In genomic region chr12:110591260-110591883, GRCm38 (mm10) we compare ENCODE assay signal across 8 mouse cellular contexts. TPM values are rescaled to one million over a fixed set of nuclear protein-coding genes. Genes with fewer than 3 reads are reported as not detected.
DNase-seq lines count a peak whose midpoint lies in the region; ATAC-seq and TF ChIP-seq lines count a peak whose summit lies in the region.

No protein-coding gene starts in this region.

- peak; percentile 96 for ATAC-seq in embryonic facial prominence, embryonic 14.5 days (ENCODE audit: low read depth)
- ATAC-seq in limb, embryonic 13.5 days (ENCODE audit: low FRiP score, low read depth) = peak; percentile 95
- ATAC-seq in midbrain, embryonic 16.5 days = peak; percentile 95

- H3K27me3 ChIP-seq in embryonic facial prominence, embryonic 14.5 days (replicated peaks; ENCODE audit: control insufficient read depth, insufficient read depth, low read length) = no peaks in the 10 kb centered on the region
- H3K27me3 ChIP-seq in heart, adult 2 months (ENCODE audit: control insufficient read depth, insufficient read depth, low read length) = no peaks in the 10 kb centered on the region
- H3K27me3 ChIP-seq in limb, embryonic 13.5 days = no peaks in the 10 kb centered on the region
- H3K27me3 ChIP-seq in midbrain, embryonic 16.5 days (ENCODE audit: control insufficient read depth, insufficient read depth, low read depth, low read length) = no peaks in the 10 kb centered on the region

- 0 out of 2 replicates have a peak, but pooled peaks cover 8% of the 10 kb centered on the region for H3K4me1 ChIP-seq in embryonic facial prominence, embryonic 14.5 days (ENCODE audit: control insufficient read depth, insufficient read depth, low read length)
- peaks cover 3% of the 10 kb centered on the region; the same call in 1 of the 2 replicates for H3K4me1 ChIP-seq in heart, adult 2 months (ENCODE audit: control insufficient read depth, insufficient read depth, low read length)
- peaks cover 15% of the 10 kb centered on the region for H3K4me1 ChIP-seq in limb, embryonic 13.5 days
- peaks cover 15% of the 10 kb centered on the region for H3K4me1 ChIP-seq in midbrain, embryonic 16.5 days (ENCODE audit: control insufficient read depth, insufficient read depth, low read length)

- peak; percentile 92 for TF ChIP-seq POLR2A in heart, adult 2 months (IDR thresholded peaks at IDR 0.05; ENCODE audit: insufficient read depth, low read depth, low read length)

- peak; percentile 84; the same call in 1 of the 2 replicates for TF ChIP-seq EP300 in heart, adult 2 months (IDR thresholded peaks at IDR 0.05; ENCODE audit: insufficient read depth, low read depth, low read length)

- H3K4me2 ChIP-seq in embryonic facial prominence, embryonic 14.5 days (ENCODE audit: low read depth, low read length) = peak overlapping the region; percentile 98
- H3K4me2 ChIP-seq in limb, embryonic 13.5 days (replicated peaks) = peak overlapping the region; percentile 97
- H3K4me2 ChIP-seq in midbrain, embryonic 16.5 days (ENCODE audit: low read length) = peak overlapping the region; percentile 90

- H3K4me3 ChIP-seq in embryonic facial prominence, embryonic 14.5 days (ENCODE audit: low read depth, low read length) = peak overlapping the region; percentile 77
- peak overlapping the region; percentile 72 for H3K4me3 ChIP-seq in heart, adult 2 months
- peak overlapping the region; percentile 79 for H3K4me3 ChIP-seq in limb, embryonic 13.5 days
- peak overlapping the region; percentile 80 for H3K4me3 ChIP-seq in midbrain, embryonic 16.5 days (ENCODE audit: low read depth, low read length)

- peak overlapping the region; percentile 85 for H3K9ac ChIP-seq in embryonic facial prominence, embryonic 14.5 days (ENCODE audit: low read depth, low read length)
- H3K9ac ChIP-seq in heart, adult 2 months (ENCODE audit: low read depth, low read length) = peak overlapping the region; percentile 76
- H3K9ac ChIP-seq in limb, embryonic 13.5 days = peak overlapping the region; percentile 92
- H3K9ac ChIP-seq in midbrain, embryonic 16.5 days (ENCODE audit: low read depth, low read length) = peak overlapping the region; percentile 83

- no peak for TF ChIP-seq CTCF in heart, adult 2 months (IDR thresholded peaks at IDR 0.05)

- no peaks in the 10 kb centered on the region for H3K9me3 ChIP-seq in embryonic facial prominence, embryonic 14.5 days (ENCODE audit: control insufficient read depth, low read length)
- H3K9me3 ChIP-seq in limb, embryonic 13.5 days = no peaks in the 10 kb centered on the region
- H3K9me3 ChIP-seq in midbrain, embryonic 16.5 days (replicated peaks; ENCODE audit: control insufficient read depth, low read length, poor library complexity, severe bottlenecking) = no peaks in the 10 kb centered on the region

- DNase-seq in 3T3-L1 (ENCODE audit: low read depth, low spot score) = peak; percentile 99
- DNase-seq in adrenal gland, postnatal 4 days (ENCODE audit: low spot score in 2 of 2) = peak; percentile 89 to 97
- peak; percentile 100 for DNase-seq in embryonic facial prominence, embryonic 14.5 days (ENCODE audit: low spot score)
- DNase-seq in heart, adult 2 months = peak; percentile 97 to 99
- peak; percentile 99 to 100 for DNase-seq in kidney, adult 8-10 months
- DNase-seq in spleen, postnatal 10 days (ENCODE audit: low spot score in 2 of 2) = peak; percentile 90 to 97

- WGBS in embryonic facial prominence, embryonic 14.5 days = under 1% methylated on average over 54 of the region's 56 CpGs
- under 1% methylated on average over 56 of the region's 56 CpGs for WGBS in heart, adult 2 months
- WGBS in limb, embryonic 13.5 days = under 1% methylated on average over 56 of the region's 56 CpGs
- under 1% methylated on average over 56 of the region's 56 CpGs for WGBS in midbrain, embryonic 16.5 days

- peak overlapping the region; percentile 93 for H3K27ac ChIP-seq in embryonic facial prominence, embryonic 14.5 days (replicated peaks; ENCODE audit: low read depth, low read length)
- H3K27ac ChIP-seq in heart, adult 2 months = peak overlapping the region; percentile 98
- H3K27ac ChIP-seq in limb, embryonic 13.5 days = peak overlapping the region; percentile 91
- H3K27ac ChIP-seq in midbrain, embryonic 16.5 days (ENCODE audit: low read length) = peak overlapping the region; percentile 97

- intact Hi-C loops in heart, adult 2 months (cut with DNase I) = loop anchor here (1.0 to 2.0 kb wide), 2 partner anchors 10 to 137 kb away; partner anchors contain the start of gene Dync1h1

- no peaks in the 10 kb centered on the region for H3K36me3 ChIP-seq in embryonic facial prominence, embryonic 14.5 days (ENCODE audit: control insufficient read depth, insufficient read depth, low read length)
- no peaks in the 10 kb centered on the region for H3K36me3 ChIP-seq in heart, adult 2 months (ENCODE audit: control insufficient read depth, insufficient read depth, low read length)
- no peaks in the 10 kb centered on the region for H3K36me3 ChIP-seq in limb, embryonic 13.5 days
- no peaks in the 10 kb centered on the region for H3K36me3 ChIP-seq in midbrain, embryonic 16.5 days (ENCODE audit: control insufficient read depth, insufficient read depth, low read length)

- H3K79me2 ChIP-seq in heart, adult 2 months (replicated peaks; ENCODE audit: control insufficient read depth, insufficient read depth, low read length) = no peaks in the 10 kb centered on the region

RNA-seq across cellular contexts. Expression of gene Dync1h1, which starts 9.9 kb away (rescaled TPM):
- total RNA-seq in adrenal gland, postnatal 4 days (2021) = 100 to 1,000 TPM; 116 to 140 TPM
- polyA plus RNA-seq in embryonic facial prominence, embryonic 14.5 days (2014; fragmentation: Nextera tagmentation; extraction: Ambion mirVana) = 60.5 and 69.2 TPM in 2 replicates
- 100 to 1,000 TPM; 111 to 135 TPM for total RNA-seq in heart, adult 2 months (2021)
- polyA plus RNA-seq in heart, adult 2 months (2012; rRNA removed) = 168 and 180 TPM in 2 replicates
- 50.0 and 53.5 TPM in 2 replicates for polyA plus RNA-seq in limb, embryonic 13.5 days (2015; fragmentation: Nextera tagmentation; extraction: Ambion mirVana)
- 88.0 and 91.3 TPM in 2 replicates for polyA plus RNA-seq in midbrain, embryonic 16.5 days (2015; fragmentation: Nextera tagmentation; extraction: Ambion mirVana)

Comparison
In these comparisons a context has a peak if more than half of its experiments do, and no peak if none do; other contexts are left out.
1. Peak in every context shown above with its lines: DNase-seq, ATAC-seq, H3K4me3 ChIP-seq and H3K27ac ChIP-seq.